Mouse (Mus musculus) limb, embryonic 15.5 days (tissue): Measurements from ENCODE around the gene 1700031F05Rik. TPM values are rescaled to one million over a fixed set of nuclear protein-coding genes. Genes with fewer than 3 reads are reported as not detected.
"Not testable (repeated sequence)": the region's sequence is repeated elsewhere in the genome, so short reads cannot be mapped to it uniquely, and the experiment has no call there.

Source experiments
- ATAC-seq: fragments of 200-750 bp; cut with Nextera tagmentation; 2 replicates; pipeline ENCODE4 v1.8.0; 2017; ENCODE audit warnings: low read depth, moderate TSS enrichment; ENCODE audit not compliant: insufficient number of reproducible peaks, low FRiP score, low TSS enrichment
- H3K27ac ChIP-seq: fragments of 300-500 bp; sonication (generic); 2 replicates; pipeline ENCODE4 v1.5.1; 2015; ENCODE audit warnings: moderate library complexity, mild to moderate bottlenecking, inconsistent platforms
- H3K27me3 ChIP-seq: fragments of 300-500 bp; sonication (generic); 2 replicates; pipeline ENCODE4 v1.6.1; 2015; ENCODE audit warnings: inconsistent platforms
- H3K36me3 ChIP-seq: fragments of 300-500 bp; sonication (generic); 2 replicates; pipeline ENCODE4 v1.6.1; 2015; ENCODE audit warnings: inconsistent platforms
- H3K4me1 ChIP-seq: fragments of 300-500 bp; sonication (generic); 2 replicates; pipeline ENCODE4 v1.6.1; 2015; ENCODE audit warnings: inconsistent platforms
- H3K4me2 ChIP-seq: fragments of 300-500 bp; sonication (generic); 2 replicates; pipeline ENCODE4 v1.6.1; 2015; ENCODE audit warnings: mild to moderate bottlenecking, inconsistent platforms
- H3K4me3 ChIP-seq: fragments of 300-500 bp; sonication (generic); 2 replicates; pipeline ENCODE4 v1.5.1; 2015; ENCODE audit warnings: mild to moderate bottlenecking, inconsistent platforms
- H3K9ac ChIP-seq: fragments of 300-500 bp; sonication (generic); 2 replicates; pipeline ENCODE4 v1.6.1; 2015; ENCODE audit warnings: inconsistent platforms
- H3K9me3 ChIP-seq: fragments of 300-500 bp; sonication (generic); 2 replicates; pipeline ENCODE4 v1.6.1; 2016; ENCODE audit warnings: inconsistent platforms
- WGBS: fragments of 180-500 bp; shearing (Covaris S2); methylation state at CpG from one replicate; pipeline ENCODE4 v1.1.7; 2015; 5-methylcytosine and 5-hydroxymethylcytosine counted together
- polyA plus RNA-seq: library from polyadenylated mRNA; unstranded; fragments of >200 nt; fragmentation: Nextera tagmentation; extraction: Ambion mirVana; gene quantifications from 2 replicates; pipeline ENCODE4 v1.2.1, GENCODE M21; 2015

The 1700031F05Rik gene
- polyA plus RNA-seq: not detected in 2 replicates

- Histone ChIP-seq H3K27me3 (no peaks in the 10 kb centered on the region), H3K4me2 (no peak within 1 kb of the TSS), H3K9me3 (no peaks in the 10 kb centered on the region), H3K36me3 (no peaks in the 10 kb centered on the region), H3K4me1 (no peaks in the 10 kb centered on the region), H3K27ac (no peak within 1 kb of the TSS), H3K4me3 (no peak within 1 kb of the TSS), H3K9ac (no peak within 1 kb of the TSS)
- no peak for ATAC-seq
- WGBS: 89% methylated on average over 6 of the region's 6 CpGs
Observed at GRCm38 (mm10) chrX:102867871-102868270, at the start of gene 1700031F05Rik. 1700031F05Rik (minus strand) TSS chrX:102867971.

DNA sequence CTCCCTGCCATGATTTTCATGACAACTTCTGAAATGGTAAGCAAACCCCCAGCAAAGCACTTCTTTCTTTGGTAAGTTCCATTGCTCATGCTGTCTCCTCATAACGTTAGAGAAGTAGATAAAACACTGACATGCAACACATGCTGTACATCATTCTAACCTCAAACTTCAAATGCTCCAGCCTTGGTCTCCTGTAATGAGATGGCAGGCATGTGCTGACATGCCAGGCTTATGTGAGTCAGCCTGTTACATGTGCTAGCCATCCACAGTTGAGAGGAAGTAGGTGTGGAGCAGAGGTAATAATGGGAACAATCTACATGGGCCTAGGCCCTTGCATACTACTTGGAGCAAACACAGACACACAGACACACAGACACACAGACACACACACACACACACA lies 47.1 kb upstream of the 1700031F05Rik start:
- 68% methylated on average over 1 of the region's 1 CpGs for WGBS
- H3K36me3 ChIP-seq, H3K4me2 ChIP-seq, H3K27me3 ChIP-seq, H3K4me1 ChIP-seq, H3K9me3 ChIP-seq, H3K4me3 ChIP-seq, ATAC-seq, H3K27ac ChIP-seq, H3K9ac ChIP-seq: not testable (repeated sequence)

- H3K27ac ChIP-seq, H3K36me3 ChIP-seq, H3K27me3 ChIP-seq, ATAC-seq, H3K9me3 ChIP-seq, H3K4me3 ChIP-seq, H3K4me2 ChIP-seq, H3K4me1 ChIP-seq, H3K9ac ChIP-seq: not testable (repeated sequence)
- WGBS: 80% methylated on average over 8 of the region's 9 CpGs
Observed at GRCm38 (mm10) chrX:102908587-102908986, 40.8 kb upstream of the 1700031F05Rik start, which contains the start of the genes Dmrtc1a and 1700011M02Rik. Dmrtc1a (minus strand) TSS chrX:102908687. 1700011M02Rik (plus strand) TSS chrX:102908905.

- not testable (repeated sequence) for H3K4me3 ChIP-seq, H3K36me3 ChIP-seq, H3K4me2 ChIP-seq, H3K27ac ChIP-seq, ATAC-seq, H3K27me3 ChIP-seq, H3K9me3 ChIP-seq, H3K9ac ChIP-seq, H3K4me1 ChIP-seq
- 78% methylated on average over 5 of the region's 13 CpGs for WGBS
Observed at GRCm38 (mm10) chrX:102854516-102854915, 13.3 kb downstream of the 1700031F05Rik start, which contains the start of gene Dmrtc1c2. Dmrtc1c2 (minus strand) TSS chrX:102854616.

DNA sequence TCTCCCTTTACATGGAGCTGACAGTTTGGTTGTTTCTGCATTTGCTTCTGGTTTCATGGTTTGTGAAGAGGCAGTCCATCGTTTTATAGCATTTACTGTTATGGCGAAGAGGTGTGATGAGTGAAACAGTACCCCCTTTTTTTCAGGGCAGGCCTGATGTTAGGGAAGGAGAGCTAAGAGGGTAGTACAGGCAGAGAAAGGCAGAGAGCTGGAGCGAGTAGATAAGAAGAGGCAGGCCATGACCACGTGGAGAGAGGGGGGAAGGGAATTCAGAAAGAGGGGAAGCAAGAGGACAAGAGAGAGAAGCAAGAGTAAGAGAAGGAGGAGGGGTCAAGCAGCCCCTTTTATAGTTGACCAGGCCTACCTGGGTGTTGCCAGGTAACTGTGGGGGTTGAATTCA lies 55.5 kb downstream of the 1700031F05Rik start:
- 70% methylated on average over 4 of the region's 4 CpGs for WGBS
- Histone ChIP-seq H3K27ac (no peak overlapping the region), H3K4me3 (no peak overlapping the region), H3K36me3 (no peaks in the 10 kb centered on the region), H3K9ac (no peak overlapping the region), H3K4me2 (no peak overlapping the region), H3K27me3 (no peaks in the 10 kb centered on the region), H3K4me1 (no peaks in the 10 kb centered on the region), H3K9me3 (no peaks in the 10 kb centered on the region)
- ATAC-seq: no peak

Other genes starting within 250 kb of the 1700031F05Rik start
- 8.5 and 9.4 TPM in 2 replicates for gene Phka1, start 223.7 kb downstream of the 1700031F05Rik start, polyA plus RNA-seq
- not detected in 2 replicates for gene Gm3880, start 181.0 kb downstream of the 1700031F05Rik start, polyA plus RNA-seq
- not detected in 2 replicates for gene Gm9112, start 160.3 kb downstream of the 1700031F05Rik start, polyA plus RNA-seq
- gene Dmrtc1b, start 160.1 kb downstream of the 1700031F05Rik start, polyA plus RNA-seq: not detected in 2 replicates
- not detected in 2 replicates for gene Dmrtc1c1, start 65.0 kb downstream of the 1700031F05Rik start, polyA plus RNA-seq
- gene Dmrtc1c2, start 13.4 kb downstream of the 1700031F05Rik start, polyA plus RNA-seq: not detected in 2 replicates
- 0.30 and 0.47 TPM in 2 replicates for gene Dmrtc1a, start 40.7 kb upstream of the 1700031F05Rik start, polyA plus RNA-seq
- not detected in 2 replicates for gene 1700011M02Rik, start 40.9 kb upstream of the 1700031F05Rik start, polyA plus RNA-seq
- not detected in 2 replicates for gene 1700018G05Rik, start 60.4 kb upstream of the 1700031F05Rik start, polyA plus RNA-seq